Mouse (Mus musculus): ENCODE results near the gene Cnga3. TPM values are rescaled to one million over a fixed set of nuclear protein-coding genes. Genes with fewer than 3 reads are reported as not detected.

Gene Cnga3
- polyA plus RNA-seq, 1 experiment: not detected

DNA sequence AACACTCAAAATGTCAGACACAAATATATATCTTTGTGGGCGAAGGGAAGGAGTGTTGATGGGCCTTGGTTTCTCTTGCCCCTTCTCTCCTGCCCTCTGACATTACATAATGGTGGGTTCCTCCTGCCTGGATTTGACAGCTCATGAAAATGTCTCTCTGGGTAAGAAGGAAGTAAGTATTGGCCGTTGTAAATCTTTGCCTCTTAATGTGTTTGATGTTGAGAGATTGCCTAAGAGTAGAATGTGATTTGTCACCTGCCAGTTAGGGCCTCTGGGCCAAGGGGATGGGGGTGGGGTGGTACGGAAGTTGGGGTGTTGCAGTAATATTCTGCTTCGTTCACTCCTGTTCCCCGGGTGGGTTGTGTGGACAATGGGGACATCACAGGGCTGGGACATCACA lies 86.4 kb downstream of the Cnga3 start:
- Histone ChIP-seq H3K27me3 (replicated peaks) (no peaks in the 10 kb centered on the region), H3K9me3 (0 out of 2 replicates have a peak, but pooled peaks cover 3% of the 10 kb centered on the region), H3K4me3 (replicated peaks) (peak overlapping the region; percentile 97), H3K36me3 (replicated peaks; ENCODE audit: low read length) (peaks cover 6% of the 10 kb centered on the region), H3K4me1 (peaks cover 81% of the 10 kb centered on the region)
- TF ChIP-seq GATA1 (IDR thresholded peaks at IDR 0.05; ENCODE audit: borderline replicate concordance, low read length): no peak
- no peak for TF ChIP-seq FLI1 (IDR thresholded peaks at IDR 0.05; ENCODE audit: low read length)

DNA sequence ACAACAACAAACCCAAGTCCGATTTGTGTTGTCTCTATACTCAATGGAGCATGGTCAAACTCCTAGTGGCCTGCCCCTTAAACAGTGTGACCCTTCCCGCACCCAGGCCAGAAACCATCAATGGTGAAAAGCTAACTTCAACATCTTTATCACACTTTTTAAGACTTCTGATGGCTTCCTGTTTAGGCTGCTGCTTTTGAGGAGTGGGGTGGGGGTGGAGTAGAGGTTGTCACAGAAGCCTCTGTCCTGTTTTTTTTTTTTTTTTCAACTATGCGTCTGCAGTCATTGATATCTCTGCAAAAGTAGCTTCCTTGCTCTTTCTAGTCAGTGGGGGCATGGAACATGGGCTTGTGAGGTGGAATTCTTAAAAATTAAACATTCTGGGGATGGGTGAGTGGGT lies 88.6 kb downstream of the Cnga3 start:
- H3K27me3 ChIP-seq (replicated peaks): no peaks in the 10 kb centered on the region
- no peak for TF ChIP-seq FLI1 (IDR thresholded peaks at IDR 0.05; ENCODE audit: low read length)
- TF ChIP-seq GATA1 (IDR thresholded peaks at IDR 0.05; ENCODE audit: borderline replicate concordance, low read length): no peak
- peaks cover 17% of the 10 kb centered on the region for H3K36me3 ChIP-seq (replicated peaks; ENCODE audit: low read length)
- H3K4me3 ChIP-seq (replicated peaks): peak overlapping the region; percentile 8
- H3K4me1 ChIP-seq: peaks cover 84% of the 10 kb centered on the region
- H3K9me3 ChIP-seq: no peaks in the 10 kb centered on the region

- peaks cover 99% of the 10 kb centered on the region for H3K4me1 ChIP-seq
- TF ChIP-seq FLI1 (IDR thresholded peaks at IDR 0.05; ENCODE audit: low read length) (no peak), GATA1 (IDR thresholded peaks at IDR 0.05; ENCODE audit: borderline replicate concordance, low read length) (no peak)
- peaks cover 19% of the 10 kb centered on the region for H3K36me3 ChIP-seq (replicated peaks; ENCODE audit: low read length)
- H3K4me3 ChIP-seq (replicated peaks): no peak overlapping the region
- H3K9me3 ChIP-seq: no peaks in the 10 kb centered on the region
- H3K27me3 ChIP-seq (replicated peaks): no peaks in the 10 kb centered on the region
These were observed 91.6 kb downstream of the Cnga3 start for GRCm38 (mm10) chr1:37305691-37306287.

- Histone ChIP-seq H3K4me1 (peaks cover 99% of the 10 kb centered on the region), H3K9me3 (no peaks in the 10 kb centered on the region), H3K4me3 (replicated peaks) (peak overlapping the region; percentile 38), H3K36me3 (replicated peaks; ENCODE audit: low read length) (peaks cover 19% of the 10 kb centered on the region), H3K27me3 (replicated peaks) (no peaks in the 10 kb centered on the region)
- TF ChIP-seq FLI1 (IDR thresholded peaks at IDR 0.05; ENCODE audit: low read length) (no peak), GATA1 (IDR thresholded peaks at IDR 0.05; ENCODE audit: borderline replicate concordance, low read length) (no peak)
These were observed 93.4 kb downstream of the Cnga3 start for GRCm38 (mm10) chr1:37307586-37307985.

DNA sequence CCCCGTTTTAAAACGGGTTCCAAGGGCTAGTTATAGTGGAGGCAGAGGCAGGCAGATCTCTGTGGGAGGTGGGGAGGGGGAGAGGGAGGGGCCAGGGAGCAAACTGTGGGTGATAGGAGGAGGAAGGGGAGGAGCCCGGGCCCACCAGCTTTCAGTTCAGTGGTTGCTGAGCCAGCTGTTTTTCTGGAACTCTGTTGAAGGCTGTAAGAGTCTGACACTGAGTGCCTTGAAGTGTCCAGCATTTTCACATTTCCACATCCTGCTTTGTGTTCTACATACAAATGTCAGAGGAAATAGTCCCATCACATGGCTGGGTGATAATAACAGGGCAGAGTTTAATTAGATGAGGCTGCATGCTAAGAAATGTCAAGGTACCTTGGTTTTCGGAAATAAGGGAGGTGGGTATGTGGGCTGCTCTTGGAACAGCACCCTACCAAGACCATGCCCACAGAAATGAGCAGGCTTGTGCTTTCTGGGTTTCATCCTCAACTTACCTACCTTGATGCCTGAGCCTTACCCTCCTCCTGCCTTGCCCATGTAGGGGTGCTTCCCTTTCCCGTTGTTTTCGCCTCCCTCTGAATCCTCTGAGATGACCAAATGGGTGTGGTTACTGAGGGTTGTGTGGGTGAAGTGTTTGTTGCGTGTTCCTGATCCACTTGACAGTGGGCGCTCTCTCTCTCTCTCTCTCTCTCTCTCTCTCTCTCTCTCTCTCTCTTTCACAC lies 93.9 kb downstream of the Cnga3 start:
- Histone ChIP-seq H3K4me3 (replicated peaks) (peak overlapping the region; percentile 38), H3K36me3 (replicated peaks; ENCODE audit: low read length) (peaks cover 19% of the 10 kb centered on the region), H3K27me3 (replicated peaks) (no peaks in the 10 kb centered on the region), H3K4me1 (peaks cover 99% of the 10 kb centered on the region), H3K9me3 (no peaks in the 10 kb centered on the region)
- TF ChIP-seq GATA1 (IDR thresholded peaks at IDR 0.05; ENCODE audit: borderline replicate concordance, low read length) (no peak), FLI1 (IDR thresholded peaks at IDR 0.05; ENCODE audit: low read length) (no peak)

GRCm38 (mm10) chr1:37308743-37309100 lies 94.5 kb downstream of the Cnga3 start:
- no peaks in the 10 kb centered on the region for H3K27me3 ChIP-seq (replicated peaks)
- TF ChIP-seq GATA1 (IDR thresholded peaks at IDR 0.05; ENCODE audit: borderline replicate concordance, low read length) (no peak), FLI1 (IDR thresholded peaks at IDR 0.05; ENCODE audit: low read length) (no peak)
- H3K4me1 ChIP-seq: peaks cover 99% of the 10 kb centered on the region
- peaks cover 19% of the 10 kb centered on the region for H3K36me3 ChIP-seq (replicated peaks; ENCODE audit: low read length)
- H3K4me3 ChIP-seq (replicated peaks): peak overlapping the region; percentile 76
- H3K9me3 ChIP-seq: no peaks in the 10 kb centered on the region

- Histone ChIP-seq H3K4me3 (replicated peaks) (no peak overlapping the region), H3K36me3 (replicated peaks; ENCODE audit: low read length) (peaks cover 13% of the 10 kb centered on the region), H3K9me3 (no peaks in the 10 kb centered on the region), H3K4me1 (peaks cover 99% of the 10 kb centered on the region), H3K27me3 (replicated peaks) (no peaks in the 10 kb centered on the region)
- TF ChIP-seq FLI1 (IDR thresholded peaks at IDR 0.05; ENCODE audit: low read length) (no peak), GATA1 (IDR thresholded peaks at IDR 0.05; ENCODE audit: borderline replicate concordance, low read length) (no peak)
These were observed 95.8 kb downstream of the Cnga3 start for GRCm38 (mm10) chr1:37309939-37310515.

Other genes with a start within 250 kb of the Cnga3 start
- not detected in 2 replicates for gene Vwa3b, start 187.8 kb upstream of the Cnga3 start, polyA plus RNA-seq (2012; ENCODE audit: insufficient read depth, low replicate concordance)
- 2.5 and 7.7 TPM in 2 replicates for gene Inpp4a, start 85.4 kb downstream of the Cnga3 start, polyA plus RNA-seq (2012; ENCODE audit: insufficient read depth, low replicate concordance)
- 4.8 and 12.9 TPM in 2 replicates for gene Coa5, start 215.7 kb downstream of the Cnga3 start, polyA plus RNA-seq (2012; ENCODE audit: insufficient read depth, low replicate concordance)
- 32.9 and 52.3 TPM in 2 replicates for gene Unc50, start 215.7 kb downstream of the Cnga3 start, polyA plus RNA-seq (2012; ENCODE audit: insufficient read depth, low replicate concordance)

Measured in megakaryocyte, embryonic 14.5 days (primary cell).